Mouse (Mus musculus) forebrain, postnatal 0 days (tissue): ENCODE data around the gene Cdk4. TPM values are rescaled to one million over a fixed set of nuclear protein-coding genes. Genes with fewer than 3 reads are reported as not detected.
"Not testable (repeated sequence)": the region's sequence is repeated elsewhere in the genome, so short reads cannot be mapped to it uniquely, and the experiment has no call there.

Experiments
- ATAC-seq: fragments of 200-750 bp; cut with Nextera tagmentation; 2 replicates; pipeline ENCODE4 v1.8.0; 2017; ENCODE audit warnings: mild to moderate bottlenecking, moderate library complexity
- DNase-seq: peaks from one replicate; pipeline ENCODE4 v3.0.0-alpha.2; 2015
- H3K27ac ChIP-seq: fragments of 300-500 bp; sonication (generic); 2 replicates; pipeline ENCODE4 v1.5.1; 2014; ENCODE audit warnings: low read depth, mild to moderate bottlenecking, antibody characterized with exemption, low read length, moderate library complexity, mixed read lengths
- H3K27me3 ChIP-seq: fragments of 300-500 bp; sonication (generic); 2 replicates; pipeline ENCODE4 v1.6.1; 2014; ENCODE audit warnings: mild to moderate bottlenecking, low read length, mixed read lengths; ENCODE audit not compliant: insufficient read depth
- H3K36me3 ChIP-seq: fragments of 300-500 bp; sonication (generic); 2 replicates; pipeline ENCODE4 v1.6.1; 2014; ENCODE audit warnings: mild to moderate bottlenecking, moderate library complexity; ENCODE audit not compliant: insufficient read depth
- H3K4me1 ChIP-seq: fragments of 300-500 bp; sonication (generic); 2 replicates; pipeline ENCODE4 v1.6.1; 2014; ENCODE audit warnings: antibody characterized with exemption; ENCODE audit not compliant: insufficient read depth
- H3K4me2 ChIP-seq: fragments of 300-500 bp; sonication (generic); 2 replicates; pipeline ENCODE4 v1.6.1; 2014; ENCODE audit warnings: low read depth, mild to moderate bottlenecking, moderate library complexity
- H3K4me3 ChIP-seq: fragments of 300-500 bp; sonication (generic); 2 replicates; pipeline ENCODE4 v1.5.1; 2014; ENCODE audit warnings: low read depth, low read length, mixed read lengths
- H3K9ac ChIP-seq: fragments of 300-500 bp; sonication (generic); 2 replicates; pipeline ENCODE4 v1.6.1; 2014; ENCODE audit warnings: mild to moderate bottlenecking
- H3K9me3 ChIP-seq: fragments of 300-500 bp; sonication (generic); 2 replicates; pipeline ENCODE4 v1.6.1; 2016; ENCODE audit warnings: low read length
- CTCF ChIP-seq: sonication (generic); IDR thresholded peaks from 2 replicates; pipeline ENCODE4 v1.5.1; 2016; ENCODE audit warnings: antibody characterized with exemption, control low read depth, low read depth
- WGBS: fragments of 180-500 bp; shearing (Covaris S2); extraction: QIAGEN DNeasy Blood & Tissue Kit; methylation state at CpG from one replicate; pipeline ENCODE4 v1.1.7; 2014; 5-methylcytosine and 5-hydroxymethylcytosine counted together
- polyA plus RNA-seq: library from polyadenylated mRNA; unstranded; fragments of >200 nt; fragmentation: Nextera tagmentation; extraction: Ambion mirVana; gene quantifications from 2 replicates; pipeline ENCODE4 v1.2.1, GENCODE M21; 2015
- total RNA-seq: library from RNA; depleted of rRNA; stranded (reverse); fragments of >200 nt; gene quantifications from 2 replicates; pipeline ENCODE4 v1.2.3, GENCODE M21; 2014

Cdk4 gene
- total and polyA plus RNA-seq, 2 experiments from 2014 or later, result 445 to 656 TPM

GRCm38 (mm10) chr10:127070190-127071121, 7.1 kb downstream of the Cdk4 start, which contains the start of gene Tspan31:
Gene Tspan31, minus strand, starts transcription at chr10:127070264.
- Histone ChIP-seq H3K27me3 (no peaks in the 10 kb centered on the region), H3K36me3 (peaks cover 34% of the 10 kb centered on the region), H3K4me3 (peak within 1 kb of the TSS; percentile 50), H3K27ac (peak within 1 kb of the TSS; percentile 84), H3K9ac (peak within 1 kb of the TSS; percentile 54), H3K4me2 (peak within 1 kb of the TSS; percentile 93), H3K4me1 (peaks cover 14% of the 10 kb centered on the region), H3K9me3 (no peaks in the 10 kb centered on the region)
- DNase-seq, result peak; percentile 97
- TF ChIP-seq CTCF, result no peak
- peak; percentile 96 for ATAC-seq
- WGBS, result under 1% methylated on average over 36 of the region's 36 CpGs

GRCm38 (mm10) chr10:127071203-127071602, 7.9 kb downstream of the Cdk4 start:
- ATAC-seq, result no peak
- DNase-seq, result no peak
- WGBS, result 68% methylated on average over 9 of the region's 9 CpGs
- Histone ChIP-seq H3K27me3 (no peaks in the 10 kb centered on the region), H3K4me2 (peak overlapping the region; percentile 93), H3K9ac (0 out of 2 replicates have a peak overlapping the region, but pooled peaks have one; percentile 19), H3K36me3 (peaks cover 27% of the 10 kb centered on the region), H3K4me1 (peaks cover 14% of the 10 kb centered on the region), H3K27ac (no peak overlapping the region), H3K9me3 (no peaks in the 10 kb centered on the region), H3K4me3 (peak overlapping the region; percentile 50)
- TF ChIP-seq CTCF, result no peak

- 82% methylated on average over 4 of the region's 4 CpGs for WGBS
- not testable (repeated sequence) for H3K4me2 ChIP-seq, H3K9me3 ChIP-seq, ATAC-seq, DNase-seq, H3K27ac ChIP-seq, H3K9ac ChIP-seq, H3K27me3 ChIP-seq, H3K4me3 ChIP-seq
- Histone ChIP-seq H3K4me1 (peaks cover 14% of the 10 kb centered on the region), H3K36me3 (peaks cover 16% of the 10 kb centered on the region)
These were observed 8.9 kb downstream of the Cdk4 start for GRCm38 (mm10) chr10:127072270-127072669.

- not testable (repeated sequence) for H3K27ac ChIP-seq, DNase-seq, H3K4me3 ChIP-seq, ATAC-seq, H3K9ac ChIP-seq, H3K36me3 ChIP-seq, H3K27me3 ChIP-seq, H3K9me3 ChIP-seq, H3K4me2 ChIP-seq
- H3K4me1 ChIP-seq, result peaks cover 19% of the 10 kb centered on the region
- 72% methylated on average over 2 of the region's 2 CpGs for WGBS
These were observed 9.6 kb downstream of the Cdk4 start for GRCm38 (mm10) chr10:127072969-127073368.

- H3K27me3 ChIP-seq, result no peaks in the 10 kb centered on the region
- DNase-seq, result no peak
- WGBS, result 95% methylated on average over 1 of the region's 1 CpGs
- peaks cover 13% of the 10 kb centered on the region for H3K4me1 ChIP-seq
- no peak overlapping the region for H3K27ac ChIP-seq
- TF ChIP-seq CTCF, result no peak
- H3K9ac ChIP-seq, result no peak overlapping the region
- H3K9me3 ChIP-seq, result no peaks in the 10 kb centered on the region
- no peak overlapping the region for H3K4me2 ChIP-seq
- no peaks in the 10 kb centered on the region for H3K36me3 ChIP-seq
- H3K4me3 ChIP-seq, result no peak overlapping the region
- ATAC-seq, result no peak
These were observed 10.6 kb downstream of the Cdk4 start for GRCm38 (mm10) chr10:127073981-127074380.

- Histone ChIP-seq H3K36me3 (no peaks in the 10 kb centered on the region), H3K9ac (no peak within 1 kb of the TSS), H3K4me1 (0 out of 2 replicates have a peak, but pooled peaks cover 8% of the 10 kb centered on the region), H3K9me3 (no peaks in the 10 kb centered on the region), H3K4me2 (0 out of 2 replicates have a peak within 1 kb of the TSS, but pooled peaks have one; percentile 10), H3K27ac (0 out of 2 replicates have a peak within 1 kb of the TSS, but pooled peaks have one; percentile 4), H3K27me3 (no peaks in the 10 kb centered on the region), H3K4me3 (no peak within 1 kb of the TSS)
- TF ChIP-seq CTCF, result no peak
- 67% methylated on average over 9 of the region's 9 CpGs for WGBS
- DNase-seq (no peak), ATAC-seq (no peak)
These were observed 11.7 kb downstream of the Cdk4 start, which contains the start of gene Agap2 for GRCm38 (mm10) chr10:127075080-127075479. Gene Agap2, plus strand, starts transcription at chr10:127075284.

- WGBS, result 76% methylated on average over 8 of the region's 8 CpGs
- Histone ChIP-seq H3K4me3 (no peak overlapping the region), H3K9me3 (no peaks in the 10 kb centered on the region), H3K27me3 (no peaks in the 10 kb centered on the region), H3K4me1 (0 out of 2 replicates have a peak, but pooled peaks cover 8% of the 10 kb centered on the region), H3K9ac (no peak overlapping the region), H3K27ac (no peak overlapping the region), H3K36me3 (no peaks in the 10 kb centered on the region), H3K4me2 (no peak overlapping the region)
- DNase-seq (no peak), ATAC-seq (no peak)
- no peak for TF ChIP-seq CTCF
These were observed 12.3 kb downstream of the Cdk4 start for GRCm38 (mm10) chr10:127075651-127076050.
